Mouse (Mus musculus): Measurements from ENCODE around the gene Arhgap42.

DNA sequence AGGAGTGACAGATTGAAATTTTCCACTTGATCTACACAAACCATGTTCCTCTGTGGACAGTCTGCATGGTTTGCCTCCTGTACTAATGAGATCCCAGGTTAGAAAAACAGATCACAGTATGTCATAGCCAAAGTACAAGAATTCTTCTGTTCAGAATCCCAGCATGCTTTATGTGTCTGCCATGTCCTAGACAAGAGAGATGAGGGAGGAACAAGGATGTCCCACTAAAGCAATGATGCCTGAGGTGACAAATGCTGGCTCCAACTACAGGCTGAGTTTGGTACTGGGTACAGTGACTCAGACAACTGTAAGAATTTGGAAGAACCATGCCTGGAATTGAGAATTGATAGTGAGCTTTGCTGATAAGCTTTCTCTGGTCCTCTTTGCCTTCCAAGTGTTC is 24.6 kb downstream of the Arhgap42 start:
- TF ChIP-seq CTCF (IDR thresholded peaks at IDR 0.05; ENCODE audit: low read depth, low read length) (no peak), POLR2A (IDR thresholded peaks at IDR 0.05; ENCODE audit: insufficient read depth, low read length) (no peak)

All from ES-Bruce4 (cell line).